Comparison of ENCODE assay signal across 8 mouse cellular contexts in genomic region chr12:3780931-3781471, GRCm38 (mm10). TPM values are rescaled to one million over a fixed set of nuclear protein-coding genes. Genes with fewer than 3 reads are reported as not detected.
DNase-seq lines count a peak whose midpoint lies in the region; ATAC-seq and TF ChIP-seq lines count a peak whose summit lies in the region.

No protein-coding gene starts in this region.

- peaks cover 21% of the 10 kb centered on the region for H3K4me1 ChIP-seq in cortical plate, adult 2 months (ENCODE audit: control insufficient read depth, insufficient read depth, low read length)
- H3K4me1 ChIP-seq in heart, embryonic 16.5 days (ENCODE audit: control insufficient read depth, insufficient read depth, low read length), result peaks cover 37% of the 10 kb centered on the region
- H3K4me1 ChIP-seq in limb, embryonic 14.5 days (ENCODE audit: control insufficient read depth, insufficient read depth, low read length), result peaks cover 31% of the 10 kb centered on the region
- peaks cover 57% of the 10 kb centered on the region for H3K4me1 ChIP-seq in neural tube, embryonic 13.5 days (replicated peaks)

- H3K4me3 ChIP-seq in cortical plate, adult 2 months (ENCODE audit: insufficient read depth, low read length), result no peak overlapping the region
- 0 out of 2 replicates have a peak overlapping the region, but pooled peaks have one; percentile 0 for H3K4me3 ChIP-seq in heart, embryonic 16.5 days (ENCODE audit: low read length)
- H3K4me3 ChIP-seq in limb, embryonic 14.5 days (replicated peaks; ENCODE audit: low read length), result no peak overlapping the region
- H3K4me3 ChIP-seq in neural tube, embryonic 13.5 days, result no peak overlapping the region

- H3K4me2 ChIP-seq in heart, embryonic 16.5 days (ENCODE audit: low read depth, low read length), result peak overlapping the region; percentile 43
- H3K4me2 ChIP-seq in limb, embryonic 14.5 days (replicated peaks; ENCODE audit: low read depth, low read length, severe bottlenecking), result 0 out of 2 replicates have a peak overlapping the region, but pooled peaks have one; percentile 20
- peak overlapping the region; percentile 13; the same call in 1 of the 2 replicates for H3K4me2 ChIP-seq in neural tube, embryonic 13.5 days

- no peaks in the 10 kb centered on the region for H3K27me3 ChIP-seq in heart, embryonic 16.5 days (ENCODE audit: control insufficient read depth, insufficient read depth, low read length)
- no peaks in the 10 kb centered on the region for H3K27me3 ChIP-seq in limb, embryonic 14.5 days (ENCODE audit: control insufficient read depth, insufficient read depth, low read length)
- no peaks in the 10 kb centered on the region for H3K27me3 ChIP-seq in neural tube, embryonic 13.5 days

- no peaks in the 10 kb centered on the region for H3K9me3 ChIP-seq in heart, embryonic 16.5 days (replicated peaks; ENCODE audit: control insufficient read depth, low read length)
- H3K9me3 ChIP-seq in limb, embryonic 14.5 days (ENCODE audit: control insufficient read depth, low read length), result no peaks in the 10 kb centered on the region
- H3K9me3 ChIP-seq in neural tube, embryonic 13.5 days, result no peaks in the 10 kb centered on the region

- H3K27ac ChIP-seq in cortical plate, adult 2 months (ENCODE audit: insufficient read depth, low read length), result peak overlapping the region; percentile 55
- H3K27ac ChIP-seq in heart, embryonic 16.5 days (ENCODE audit: low read length), result peak overlapping the region; percentile 98
- H3K27ac ChIP-seq in limb, embryonic 14.5 days (replicated peaks; ENCODE audit: low read depth, low read length), result peak overlapping the region; percentile 83
- peak overlapping the region; percentile 83 for H3K27ac ChIP-seq in neural tube, embryonic 13.5 days (replicated peaks)

- peak; percentile 25 to 32 for DNase-seq in spleen, adult 18-20 months
- DNase-seq in spleen, adult 12 weeks (ENCODE audit: low spot score), result no peak
- peak; percentile 73 for DNase-seq in limb, embryonic 14.5 days (ENCODE audit: low spot score)
- no peak for DNase-seq in frontal cortex, adult 2 months (ENCODE audit: extremely low spot score in 1 of 2, low spot score in 1 of 2)

- 25% methylated on average over 7 of the region's 7 CpGs for WGBS in heart, embryonic 16.5 days
- 23% methylated on average over 7 of the region's 7 CpGs for WGBS in limb, embryonic 14.5 days
- WGBS in neural tube, embryonic 13.5 days, result 28% methylated on average over 7 of the region's 7 CpGs

- TF ChIP-seq POLR2A in cortical plate, adult 2 months (IDR thresholded peaks at IDR 0.05; ENCODE audit: extremely low read depth, insufficient read depth, low read length), result no peak
- TF ChIP-seq POLR2A in limb, embryonic 14.5 days (IDR thresholded peaks at IDR 0.05; ENCODE audit: borderline replicate concordance, extremely low read depth, insufficient read depth, insufficient read length), result no peak

- ATAC-seq in heart, embryonic 16.5 days (replicated peaks; ENCODE audit: extremely low read depth, insufficient read depth, low FRiP score), result peak; percentile 70
- peak; percentile 81 for ATAC-seq in limb, embryonic 14.5 days (ENCODE audit: low FRiP score, low read depth)
- ATAC-seq in neural tube, embryonic 13.5 days (ENCODE audit: low read depth), result peak; percentile 33
- no peak for ATAC-seq in inflammation-experienced regulatory T-cells, adult 6 months

- no peaks in the 10 kb centered on the region for H3K36me3 ChIP-seq in heart, embryonic 16.5 days (ENCODE audit: control insufficient read depth, insufficient read depth)
- H3K36me3 ChIP-seq in limb, embryonic 14.5 days (ENCODE audit: control insufficient read depth, insufficient read depth, low read length), result no peaks in the 10 kb centered on the region
- H3K36me3 ChIP-seq in neural tube, embryonic 13.5 days, result no peaks in the 10 kb centered on the region

- H3K9ac ChIP-seq in heart, embryonic 16.5 days (ENCODE audit: low read length), result peak overlapping the region; percentile 46
- peak overlapping the region; percentile 17; the same call in 1 of the 2 replicates for H3K9ac ChIP-seq in limb, embryonic 14.5 days (ENCODE audit: low read depth, low read length, severe bottlenecking)
- peak overlapping the region; percentile 31 for H3K9ac ChIP-seq in neural tube, embryonic 13.5 days

- no peak for TF ChIP-seq CTCF in cortical plate, adult 2 months (IDR thresholded peaks at IDR 0.05; ENCODE audit: extremely low read depth, insufficient read depth, low read length)

RNA-seq across cellular contexts. Expression of gene Dnmt3a, which starts 24.8 kb away (rescaled TPM):
- polyA plus RNA-seq in cortical plate, adult 2 months (2012; rRNA removed), result 38.2 and 38.3 TPM in 2 replicates
- polyA plus RNA-seq in heart, embryonic 16.5 days (2015; fragmentation: Nextera tagmentation; extraction: Ambion mirVana), result 55.1 and 82.6 TPM in 2 replicates
- polyA plus RNA-seq in limb, embryonic 14.5 days (2012; rRNA removed), result 48.7 and 53.1 TPM in 2 replicates
- polyA plus RNA-seq in limb, embryonic 14.5 days (2014; fragmentation: Nextera tagmentation; extraction: Ambion mirVana), result 74.5 and 84.4 TPM in 2 replicates
- 95.7 and 118 TPM in 2 replicates for polyA plus RNA-seq in neural tube, embryonic 13.5 days (2015; fragmentation: Nextera tagmentation; extraction: Ambion mirVana)
- 42.5 and 44.7 TPM in 2 replicates for polyA plus RNA-seq in frontal cortex, adult 2 months (2012; rRNA removed)
- polyA plus RNA-seq in inflammation-experienced regulatory T-cells, adult 6 months (2017; shearing (Covaris generic)), result 10 to 100 TPM; 16.8 to 25.5 (median 23.8) TPM

Comparison
In these comparisons a context has a peak if more than half of its experiments do, and no peak if none do; other contexts are left out.
1. DNase-seq: peak in spleen, adult 18-20 months (2 of 2) and limb, embryonic 14.5 days (single experiment); none in spleen, adult 12 weeks (single experiment) and frontal cortex, adult 2 months (0 of 2).
2. Peak in every context shown above with its lines, with median percentiles within 50 percentile points of each other: H3K27ac ChIP-seq, H3K4me2 ChIP-seq and H3K9ac ChIP-seq.